In genomic region chr9:32020942-32021731, GRCm38 (mm10) we compare ENCODE assay signal across 12 mouse cellular contexts.
DNase-seq lines count a peak whose midpoint lies in the region; ATAC-seq lines count a peak whose summit lies in the region.
"Had no signal": no experiment of that assay in that cellular context is flagged by ENCODE, and none has a peak within 500 bp of the region (broad histone marks: within the 10 kb centered on the region; RNA-seq: fewer than 3 reads in every experiment).

No protein-coding gene starts in this region.

- no peak for ATAC-seq in neural tube, embryonic 15.5 days (ENCODE audit: low FRiP score)
- peak; percentile 75 for ATAC-seq in intestine, embryonic 16.5 days

- no peak overlapping the region for H3K9ac ChIP-seq in neural tube, embryonic 15.5 days (replicated peaks)
- no peak overlapping the region for H3K9ac ChIP-seq in intestine, embryonic 16.5 days (ENCODE audit: low read depth, low read length)
- H3K9ac ChIP-seq: limb, embryonic 15.5 days; neural tube, embryonic 13.5 days had no signal

- no peaks in the 10 kb centered on the region for H3K9me3 ChIP-seq in neural tube, embryonic 15.5 days (replicated peaks)
- no peaks in the 10 kb centered on the region for H3K9me3 ChIP-seq in intestine, embryonic 16.5 days (ENCODE audit: control insufficient read depth, low read length)
- H3K9me3 ChIP-seq: limb, embryonic 15.5 days; neural tube, embryonic 13.5 days had no signal

- H3K36me3 ChIP-seq in neural tube, embryonic 15.5 days = no peaks in the 10 kb centered on the region
- H3K36me3 ChIP-seq in intestine, embryonic 16.5 days (ENCODE audit: control insufficient read depth, insufficient read depth, low read length) = no peaks in the 10 kb centered on the region
- H3K36me3 ChIP-seq: limb, embryonic 15.5 days; neural tube, embryonic 13.5 days had no signal

- intact Hi-C loops in heart, postnatal 14 days (cut with DNase I) = no loop called here

- 39% methylated on average over 13 of the region's 13 CpGs for WGBS in neural tube, embryonic 15.5 days
- WGBS in intestine, embryonic 16.5 days = 32% methylated on average over 13 of the region's 13 CpGs

- peaks cover 17% of the 10 kb centered on the region for H3K4me1 ChIP-seq in neural tube, embryonic 15.5 days
- no peaks in the 10 kb centered on the region; the same call in 1 of the 2 replicates for H3K4me1 ChIP-seq in intestine, embryonic 16.5 days (ENCODE audit: control insufficient read depth, insufficient read depth, low read length)

- H3K27ac ChIP-seq in neural tube, embryonic 15.5 days (replicated peaks) = no peak overlapping the region
- no peak overlapping the region for H3K27ac ChIP-seq in intestine, embryonic 16.5 days (ENCODE audit: low read length)
- H3K27ac ChIP-seq: limb, embryonic 15.5 days; neural tube, embryonic 13.5 days had no signal

- no peak overlapping the region for H3K4me2 ChIP-seq in neural tube, embryonic 15.5 days
- no peak overlapping the region for H3K4me2 ChIP-seq in intestine, embryonic 16.5 days (ENCODE audit: low read depth, low read length)
- H3K4me2 ChIP-seq: limb, embryonic 15.5 days; neural tube, embryonic 13.5 days had no signal

- peak; percentile 50 to 52 for DNase-seq in heart, adult 9 months (ENCODE audit: low spot score in 2 of 2)
- DNase-seq in heart, postnatal 14 days = no peak
- DNase-seq in neural tube, embryonic 10.5 days (ENCODE audit: extremely low spot score, low spot score) = peak; percentile 41
- DNase-seq in thymus, postnatal 36 days = no peak
- no peak for DNase-seq in spleen, postnatal 36 days (ENCODE audit: low spot score in 2 of 2)
- DNase-seq in cerebellum, adult 11-12 months = no peak
- DNase-seq: cerebellum, postnatal 25 days had no signal

- H3K4me3 ChIP-seq in neural tube, embryonic 15.5 days (replicated peaks) = no peak overlapping the region
- no peak overlapping the region for H3K4me3 ChIP-seq in intestine, embryonic 16.5 days (ENCODE audit: low read length)
- H3K4me3 ChIP-seq: limb, embryonic 15.5 days; neural tube, embryonic 13.5 days had no signal

- no peaks in the 10 kb centered on the region for H3K27me3 ChIP-seq in neural tube, embryonic 15.5 days (replicated peaks)
- no peaks in the 10 kb centered on the region for H3K27me3 ChIP-seq in intestine, embryonic 16.5 days (replicated peaks; ENCODE audit: control insufficient read depth, insufficient read depth, low read length)
- H3K27me3 ChIP-seq: CH12.LX; limb, embryonic 15.5 days; neural tube, embryonic 13.5 days had no signal

Comparison
In these comparisons a context has a peak if more than half of its experiments do, and no peak if none do; other contexts are left out.
1. DNase-seq: peak in heart, adult 9 months (2 of 2) and neural tube, embryonic 10.5 days (single experiment); none in heart, postnatal 14 days (0 of 2), thymus, postnatal 36 days (0 of 2), spleen, postnatal 36 days (0 of 2) and cerebellum, adult 11-12 months (single experiment).